Mouse (Mus musculus) embryonic facial prominence, embryonic 14.5 days (tissue): ENCODE results near the gene Asap3. TPM values are rescaled to one million over a fixed set of nuclear protein-coding genes. Genes with fewer than 3 reads are reported as not detected.

ENCODE experiments used
- ATAC-seq: fragments of 200-750 bp; cut with Nextera tagmentation; 2 replicates; pipeline ENCODE4 v1.8.0; 2017; ENCODE audit warnings: low read depth, moderate number of reproducible peaks, moderate TSS enrichment
- DNase-seq: peaks from one replicate; pipeline ENCODE4 v3.0.0-alpha.2; 2015; ENCODE audit warnings: low spot score
- H3K27ac ChIP-seq: fragments of 300-500 bp; sonication (generic); replicated peaks from 2 replicates; pipeline ENCODE4 v1.5.1; 2014; ENCODE audit warnings: low read depth, mild to moderate bottlenecking, low read length, moderate library complexity
- H3K27me3 ChIP-seq: fragments of 300-500 bp; sonication (generic); replicated peaks from 2 replicates; pipeline ENCODE4 v1.6.1; 2014; ENCODE audit warnings: low read length; ENCODE audit not compliant: control insufficient read depth, insufficient read depth
- H3K36me3 ChIP-seq: fragments of 300-500 bp; sonication (generic); 2 replicates; pipeline ENCODE4 v1.6.1; 2014; ENCODE audit warnings: low read length, mixed read lengths; ENCODE audit not compliant: control insufficient read depth, insufficient read depth
- H3K4me1 ChIP-seq: fragments of 300-500 bp; sonication (generic); 2 replicates; pipeline ENCODE4 v1.6.1; 2014; ENCODE audit warnings: antibody characterized with exemption, low read length; ENCODE audit not compliant: control insufficient read depth, insufficient read depth
- H3K4me2 ChIP-seq: fragments of 300-500 bp; sonication (generic); 2 replicates; pipeline ENCODE4 v1.6.1; 2014; ENCODE audit warnings: low read depth, mild to moderate bottlenecking, low read length, moderate library complexity, mixed read lengths
- H3K4me3 ChIP-seq: fragments of 300-500 bp; sonication (generic); 2 replicates; pipeline ENCODE4 v1.5.1; 2014; ENCODE audit warnings: low read depth, mild to moderate bottlenecking, low read length
- H3K9ac ChIP-seq: fragments of 300-500 bp; sonication (generic); 2 replicates; pipeline ENCODE4 v1.6.1; 2014; ENCODE audit warnings: low read depth, mild to moderate bottlenecking, low read length, moderate library complexity, mixed read lengths
- H3K9me3 ChIP-seq: fragments of 300-500 bp; sonication (generic); 2 replicates; pipeline ENCODE4 v1.6.1; 2016; ENCODE audit warnings: low read length; ENCODE audit not compliant: control insufficient read depth
- whole genome bisulfite sequencing: fragments of 180-500 bp; shearing (Covaris S2); extraction: QIAGEN DNeasy Blood & Tissue Kit; methylation state at CpG from one replicate; pipeline ENCODE4 v1.1.7; 2014; 5-methylcytosine and 5-hydroxymethylcytosine counted together
- polyA plus RNA-seq: library from polyadenylated mRNA; unstranded; fragments of >200 nt; fragmentation: Nextera tagmentation; extraction: Ambion mirVana; gene quantifications from 2 replicates; pipeline ENCODE4 v1.2.1, GENCODE M21; 2014

Gene Asap3
- polyA plus RNA-seq, 1 experiment from 2014 or later = 8.1 TPM

GRCm38 (mm10) chr4:136283783-136284182 lies 77.6 kb downstream of the Asap3 start:
- H3K36me3 ChIP-seq = peaks cover 19% of the 10 kb centered on the region
- H3K4me1 ChIP-seq = peaks cover 36% of the 10 kb centered on the region
- peak overlapping the region; percentile 90 for H3K4me2 ChIP-seq
- no peak for ATAC-seq
- peak overlapping the region; percentile 93 for H3K27ac ChIP-seq
- 31% methylated on average over 2 of the region's 2 CpGs for WGBS
- H3K4me3 ChIP-seq = no peak overlapping the region
- no peaks in the 10 kb centered on the region; the same call in 1 of the 2 replicates for H3K9me3 ChIP-seq
- DNase-seq = peak; percentile 44
- peak overlapping the region; percentile 41; the same call in 1 of the 2 replicates for H3K9ac ChIP-seq
- 0 out of 2 replicates have a peak, but pooled peaks cover under 1% of the 10 kb centered on the region for H3K27me3 ChIP-seq

GRCm38 (mm10) chr4:136284455-136284854 lies 78.3 kb downstream of the Asap3 start, which contains the start of gene Zfp46:
TSS of gene Zfp46 (plus strand) at chr4:136284683.
- DNase-seq (peak; percentile 97), ATAC-seq (no peak)
- no peaks in the 10 kb centered on the region; the same call in 1 of the 2 replicates for H3K9me3 ChIP-seq
- H3K36me3 ChIP-seq = peaks cover 26% of the 10 kb centered on the region
- peaks cover 36% of the 10 kb centered on the region for H3K4me1 ChIP-seq
- H3K4me3 ChIP-seq = peak within 1 kb of the TSS; percentile 61
- WGBS = 21% methylated on average over 5 of the region's 5 CpGs
- peak within 1 kb of the TSS; percentile 90 for H3K4me2 ChIP-seq
- peak within 1 kb of the TSS; percentile 70 for H3K9ac ChIP-seq
- H3K27ac ChIP-seq = peak within 1 kb of the TSS; percentile 93
- H3K27me3 ChIP-seq = peaks cover 7% of the 10 kb centered on the region

GRCm38 (mm10) chr4:136284891-136285290 lies 78.7 kb downstream of the Asap3 start:
- DNase-seq (no peak), ATAC-seq (0 out of 2 replicates have a peak, but pooled peaks have one; percentile 2)
- H3K9me3 ChIP-seq = no peaks in the 10 kb centered on the region; the same call in 1 of the 2 replicates
- H3K27me3 ChIP-seq = peaks cover 10% of the 10 kb centered on the region
- peaks cover 31% of the 10 kb centered on the region for H3K36me3 ChIP-seq
- H3K27ac ChIP-seq = peak overlapping the region; percentile 93
- H3K4me1 ChIP-seq = peaks cover 36% of the 10 kb centered on the region
- 20% methylated on average over 6 of the region's 6 CpGs for WGBS
- H3K9ac ChIP-seq = peak overlapping the region; percentile 70
- H3K4me3 ChIP-seq = peak overlapping the region; percentile 61
- H3K4me2 ChIP-seq = peak overlapping the region; percentile 90

GRCm38 (mm10) chr4:136285348-136285810 lies 79.2 kb downstream of the Asap3 start:
- Histone ChIP-seq H3K4me1 (peaks cover 36% of the 10 kb centered on the region), H3K9ac (peak overlapping the region; percentile 70), H3K27ac (peak overlapping the region; percentile 93), H3K27me3 (peaks cover 10% of the 10 kb centered on the region), H3K4me2 (peak overlapping the region; percentile 90), H3K36me3 (peaks cover 35% of the 10 kb centered on the region), H3K4me3 (peak overlapping the region; percentile 61), H3K9me3 (no peaks in the 10 kb centered on the region; the same call in 1 of the 2 replicates)
- under 1% methylated on average over 25 of the region's 25 CpGs for WGBS
- ATAC-seq (peak; percentile 95), DNase-seq (peak; percentile 99)

GRCm38 (mm10) chr4:136285811-136286371 lies 79.7 kb downstream of the Asap3 start:
- peak overlapping the region; percentile 90 for H3K4me2 ChIP-seq
- peak; percentile 90 for ATAC-seq
- no peaks in the 10 kb centered on the region; the same call in 1 of the 2 replicates for H3K9me3 ChIP-seq
- H3K27ac ChIP-seq = peak overlapping the region; percentile 93
- H3K4me3 ChIP-seq = peak overlapping the region; percentile 61
- WGBS = under 1% methylated on average over 29 of the region's 29 CpGs
- H3K36me3 ChIP-seq = peaks cover 41% of the 10 kb centered on the region
- H3K27me3 ChIP-seq = peaks cover 10% of the 10 kb centered on the region
- H3K4me1 ChIP-seq = peaks cover 36% of the 10 kb centered on the region
- peak overlapping the region; percentile 70 for H3K9ac ChIP-seq
- peak; percentile 99 for DNase-seq

- no peak overlapping the region for H3K4me2 ChIP-seq
- H3K9me3 ChIP-seq = no peaks in the 10 kb centered on the region; the same call in 1 of the 2 replicates
- ATAC-seq (no peak), DNase-seq (no peak)
- peaks cover 11% of the 10 kb centered on the region for H3K4me1 ChIP-seq
- H3K9ac ChIP-seq = no peak overlapping the region
- no peak overlapping the region for H3K27ac ChIP-seq
- peaks cover 79% of the 10 kb centered on the region for H3K36me3 ChIP-seq
- H3K4me3 ChIP-seq = no peak overlapping the region
- H3K27me3 ChIP-seq = peaks cover 10% of the 10 kb centered on the region
- 51% methylated on average over 59 of the region's 66 CpGs for WGBS
These were observed 84.0 kb downstream of the Asap3 start for GRCm38 (mm10) chr4:136289918-136290780.

GRCm38 (mm10) chr4:136290781-136291595 lies 84.8 kb downstream of the Asap3 start:
- no peak overlapping the region for H3K4me3 ChIP-seq
- peaks cover 10% of the 10 kb centered on the region for H3K27me3 ChIP-seq
- H3K36me3 ChIP-seq = peaks cover 81% of the 10 kb centered on the region
- no peak overlapping the region for H3K4me2 ChIP-seq
- no peaks in the 10 kb centered on the region; the same call in 1 of the 2 replicates for H3K9me3 ChIP-seq
- H3K27ac ChIP-seq = no peak overlapping the region
- ATAC-seq = no peak
- no peak overlapping the region for H3K9ac ChIP-seq
- 69% methylated on average over 39 of the region's 39 CpGs for WGBS
- no peak for DNase-seq
- H3K4me1 ChIP-seq = peaks cover 11% of the 10 kb centered on the region

GRCm38 (mm10) chr4:136291692-136292091 lies 85.5 kb downstream of the Asap3 start:
- 87% methylated on average over 6 of the region's 6 CpGs for WGBS
- DNase-seq (no peak), ATAC-seq (no peak)
- no peak overlapping the region for H3K4me3 ChIP-seq
- no peaks in the 10 kb centered on the region; the same call in 1 of the 2 replicates for H3K9me3 ChIP-seq
- H3K27ac ChIP-seq = no peak overlapping the region
- peaks cover 6% of the 10 kb centered on the region for H3K4me1 ChIP-seq
- H3K27me3 ChIP-seq = peaks cover 10% of the 10 kb centered on the region
- H3K4me2 ChIP-seq = no peak overlapping the region
- peaks cover 81% of the 10 kb centered on the region for H3K36me3 ChIP-seq
- no peak overlapping the region for H3K9ac ChIP-seq
